Mouse (Mus musculus) MEL (cell line): ENCODE data around the gene Rfx5. TPM values are rescaled to one million over a fixed set of nuclear protein-coding genes. Genes with fewer than 3 reads are reported as not detected.

Experiments
- DNase-seq: peaks from one replicate; pipeline ENCODE4 v3.0.0; 2011; ENCODE audit warnings: low read depth, low spot score
- H3K27ac ChIP-seq: 2 replicates; pipeline ENCODE4 v1.5.1; 2012; ENCODE audit warnings: low read depth, mild to moderate bottlenecking, control low read depth, low read length, moderate library complexity; ENCODE audit not compliant: control insufficient read depth
- H3K27me3 ChIP-seq, 2 experiments: fragments of 150-350 bp in 1 of 2; sonication (generic) in 1 of 2; 2 replicates each; pipeline ENCODE4 v1.6.1; 2012; ENCODE audit warnings: low read length in 2 of 2, mild to moderate bottlenecking in 2 of 2, improper control_type of control experiment in 1 of 2, moderate library complexity in 1 of 2; ENCODE audit not compliant: insufficient read depth in 2 of 2, control insufficient read depth in 1 of 2
- H3K36me3 ChIP-seq, 2 experiments: 2 replicates each; pipeline ENCODE4 v1.6.1; 2012 to 2014; ENCODE audit warnings: low read length in 2 of 2, improper control_type of control experiment in 1 of 2, inconsistent platforms in 1 of 2, mild to moderate bottlenecking in 1 of 2; ENCODE audit not compliant: insufficient read depth in 2 of 2, control insufficient read depth in 1 of 2
- H3K4me1 ChIP-seq, 2 experiments: fragments of 150-350 bp in 1 of 2; sonication (generic) in 1 of 2; 2 replicates each; pipeline ENCODE4 v1.6.1; 2012; ENCODE audit warnings: low read length in 2 of 2, improper control_type of control experiment in 1 of 2, mild to moderate bottlenecking in 1 of 2; ENCODE audit not compliant: insufficient read depth in 2 of 2, control insufficient read depth in 1 of 2
- H3K4me3 ChIP-seq, 2 experiments: fragments of 150-350 bp in 1 of 2; sonication (generic) in 1 of 2; 2 replicates each; pipeline ENCODE4 v1.5.1; 2012; ENCODE audit warnings: low read depth in 2 of 2, low read length in 2 of 2, mild to moderate bottlenecking in 2 of 2, moderate library complexity in 2 of 2, control low read depth in 1 of 2, improper control_type of control experiment in 1 of 2; ENCODE audit not compliant: control insufficient read depth in 1 of 2, insufficient read depth in 1 of 2
- H3K79me2 ChIP-seq: 2 replicates; pipeline ENCODE4 v1.6.1; 2012; ENCODE audit warnings: mild to moderate bottlenecking, low read length, moderate library complexity; ENCODE audit not compliant: control insufficient read depth, poor library complexity, insufficient read depth
- H3K9ac ChIP-seq: 2 replicates; pipeline ENCODE4 v1.6.1; 2012; ENCODE audit warnings: low read depth, mild to moderate bottlenecking, control low read depth, low read length, moderate library complexity; ENCODE audit not compliant: control insufficient read depth, poor library complexity, severe bottlenecking
- H3K9me3 ChIP-seq: fragments of 150-350 bp; sonication (generic); replicated peaks from 2 replicates; pipeline ENCODE4 v1.6.1; 2012; ENCODE audit warnings: mild to moderate bottlenecking, low read length, improper control_type of control experiment, moderate library complexity; ENCODE audit not compliant: insufficient read depth
- BHLHE40 ChIP-seq: IDR thresholded peaks from 2 replicates; pipeline ENCODE4 v1.6.1; 2012; ENCODE audit warnings: low read depth, mild to moderate bottlenecking, inconsistent platforms, low read length, improper control_type of control experiment, borderline replicate concordance
- CHD1 ChIP-seq: IDR thresholded peaks from 2 replicates; pipeline ENCODE4 v1.6.1; 2012; ENCODE audit warnings: low read depth, mild to moderate bottlenecking, inconsistent platforms, low read length, improper control_type of control experiment
- CHD2 ChIP-seq: IDR thresholded peaks from 2 replicates; pipeline ENCODE4 v1.6.1; 2011; ENCODE audit warnings: low read length, improper control_type of control experiment
- CTCF ChIP-seq, 3 experiments: IDR thresholded peaks in 2 of 3; conservative IDR thresholded peaks in 1 of 3; 2 replicates each; pipeline ENCODE4 v1.5.1; 2011 to 2012; ENCODE audit warnings: low read length in 3 of 3, low read depth in 2 of 3, mild to moderate bottlenecking in 2 of 3, improper control_type of control experiment in 1 of 3, inconsistent platforms in 1 of 3, mixed read lengths in 1 of 3, moderate library complexity in 1 of 3; ENCODE audit not compliant: control insufficient read depth in 1 of 3, insufficient read depth in 1 of 3, poor library complexity in 1 of 3, severe bottlenecking in 1 of 3
- E2F4 ChIP-seq: IDR thresholded peaks from 2 replicates; pipeline ENCODE4 v1.6.1; 2011; ENCODE audit warnings: low read depth, low read length, improper control_type of control experiment, borderline replicate concordance
- ELF1 ChIP-seq: IDR thresholded peaks from 2 replicates; pipeline ENCODE4 v1.6.1; 2014; ENCODE audit warnings: low read depth, mild to moderate bottlenecking, inconsistent platforms, low read length, improper control_type of control experiment, moderate library complexity
- EP300 ChIP-seq, 2 experiments: IDR thresholded peaks; 2 replicates each; pipeline ENCODE4 v1.6.1; 2011; ENCODE audit warnings: improper control_type of control experiment in 2 of 2, low read length in 2 of 2, low read depth in 1 of 2, mild to moderate bottlenecking in 1 of 2
- ETS1 ChIP-seq: IDR thresholded peaks from 2 replicates; pipeline ENCODE4 v1.6.1; 2012; ENCODE audit warnings: low read depth, mild to moderate bottlenecking, inconsistent platforms, low read length, improper control_type of control experiment, moderate library complexity
- GABPA ChIP-seq: IDR thresholded peaks from 2 replicates; pipeline ENCODE4 v1.6.1; 2012; ENCODE audit warnings: low read depth, mild to moderate bottlenecking, inconsistent platforms, low read length, improper control_type of control experiment, moderate library complexity
- GATA1 ChIP-seq: IDR thresholded peaks from 2 replicates; pipeline ENCODE4 v1.6.1; 2011; ENCODE audit warnings: low read depth, low read length, improper control_type of control experiment
- HCFC1 ChIP-seq: IDR thresholded peaks from 2 replicates; pipeline ENCODE4 v1.6.1; 2012; ENCODE audit warnings: low read depth, mild to moderate bottlenecking, inconsistent platforms, low read length, improper control_type of control experiment, moderate library complexity
- KAT2A ChIP-seq: conservative IDR thresholded peaks from 2 replicates; pipeline ENCODE4 v1.6.1; 2012; ENCODE audit warnings: low read depth, low read length, improper control_type of control experiment, inconsistent platforms
- MAFK ChIP-seq: IDR thresholded peaks from 2 replicates; pipeline ENCODE4 v1.6.1; 2011; ENCODE audit warnings: low read depth, mild to moderate bottlenecking, low read length, improper control_type of control experiment, borderline replicate concordance
- MAX ChIP-seq: IDR thresholded peaks from 2 replicates; pipeline ENCODE4 v1.6.1; 2011; ENCODE audit warnings: low read length, improper control_type of control experiment
- MAZ ChIP-seq: IDR thresholded peaks from 2 replicates; pipeline ENCODE4 v1.6.1; 2012; ENCODE audit warnings: low read depth, mild to moderate bottlenecking, inconsistent platforms, low read length, improper control_type of control experiment
- MEF2A ChIP-seq: IDR thresholded peaks from 2 replicates; pipeline ENCODE4 v1.6.1; 2014; ENCODE audit warnings: low read depth, mild to moderate bottlenecking, inconsistent platforms, low read length, improper control_type of control experiment; ENCODE audit not compliant: poor library complexity, insufficient replicate concordance, severe bottlenecking; ENCODE audit errors: extremely low read depth
- MXI1 ChIP-seq: IDR thresholded peaks from 2 replicates; pipeline ENCODE4 v1.6.1; 2011; ENCODE audit warnings: mild to moderate bottlenecking, low read depth, low read length, improper control_type of control experiment
- MYB ChIP-seq: IDR thresholded peaks from 2 replicates; pipeline ENCODE4 v1.6.1; 2011; ENCODE audit warnings: mild to moderate bottlenecking, low read depth, low read length, improper control_type of control experiment
- MYC ChIP-seq: IDR thresholded peaks from 2 replicates; pipeline ENCODE4 v1.6.1; 2011; ENCODE audit warnings: low read depth, mild to moderate bottlenecking, low read length, improper control_type of control experiment, moderate library complexity
- NELFE ChIP-seq: IDR thresholded peaks from 2 replicates; pipeline ENCODE4 v1.6.1; 2011; ENCODE audit warnings: low read depth, low read length, improper control_type of control experiment
- NRF1 ChIP-seq: IDR thresholded peaks from 2 replicates; pipeline ENCODE4 v1.6.1; 2014; ENCODE audit warnings: low read depth, mild to moderate bottlenecking, inconsistent platforms, low read length, improper control_type of control experiment, moderate library complexity; ENCODE audit not compliant: poor library complexity, insufficient read depth, severe bottlenecking
- POLR2A ChIP-seq, 2 experiments: IDR thresholded peaks; 2 replicates each; pipeline ENCODE4 v1.6.1; 2011 to 2012; ENCODE audit warnings: low read length in 2 of 2, mild to moderate bottlenecking in 2 of 2, control low read depth in 1 of 2, improper control_type of control experiment in 1 of 2, low read depth in 1 of 2, moderate library complexity in 1 of 2; ENCODE audit not compliant: control insufficient read depth in 1 of 2, insufficient read depth in 1 of 2, poor library complexity in 1 of 2
- POLR2AphosphoS2 ChIP-seq: IDR thresholded peaks from 2 replicates; pipeline ENCODE4 v1.6.1; 2011; ENCODE audit warnings: low read length, improper control_type of control experiment
- POLR2AphosphoS5 ChIP-seq: IDR thresholded peaks from 2 replicates; pipeline ENCODE4 v1.6.1; 2012; ENCODE audit warnings: low read depth, borderline replicate concordance, mild to moderate bottlenecking, inconsistent platforms, low read length, moderate library complexity, mixed read lengths
- RAD21 ChIP-seq: IDR thresholded peaks from 2 replicates; pipeline ENCODE4 v1.6.1; 2011; ENCODE audit warnings: mild to moderate bottlenecking, low read depth, low read length, improper control_type of control experiment
- RCOR1 ChIP-seq: IDR thresholded peaks from 2 replicates; pipeline ENCODE4 v1.6.1; 2012; ENCODE audit warnings: low read depth, mild to moderate bottlenecking, inconsistent platforms, low read length, improper control_type of control experiment
- SIN3A ChIP-seq: IDR thresholded peaks from 2 replicates; pipeline ENCODE4 v1.6.1; 2012; ENCODE audit warnings: low read length, improper control_type of control experiment, inconsistent platforms
- SMC3 ChIP-seq: IDR thresholded peaks from 2 replicates; pipeline ENCODE4 v1.6.1; 2011; ENCODE audit warnings: low read depth, low read length, improper control_type of control experiment
- TAL1 ChIP-seq: IDR thresholded peaks from 2 replicates; pipeline ENCODE4 v1.6.1; 2012; ENCODE audit warnings: mild to moderate bottlenecking, inconsistent platforms, low read length, moderate library complexity, mixed read lengths
- TBP ChIP-seq: IDR thresholded peaks from 2 replicates; pipeline ENCODE4 v1.8.0; 2011; ENCODE audit warnings: low read depth, low read length, improper control_type of control experiment
- TCF12 ChIP-seq: IDR thresholded peaks from 2 replicates; pipeline ENCODE4 v1.6.1; 2014; ENCODE audit warnings: low read depth, mild to moderate bottlenecking, inconsistent platforms, low read length, improper control_type of control experiment, moderate library complexity
- UBTF ChIP-seq: IDR thresholded peaks from 2 replicates; pipeline ENCODE4 v1.6.1; 2012; ENCODE audit warnings: low read depth, mild to moderate bottlenecking, inconsistent platforms, low read length, improper control_type of control experiment, moderate library complexity, borderline replicate concordance; ENCODE audit not compliant: insufficient read depth
- USF1 ChIP-seq: IDR thresholded peaks from 2 replicates; pipeline ENCODE4 v1.6.1; 2014; ENCODE audit warnings: low read depth, mild to moderate bottlenecking, inconsistent platforms, low read length, improper control_type of control experiment, moderate library complexity
- USF2 ChIP-seq, 2 experiments: IDR thresholded peaks; 2 replicates each; pipeline ENCODE4 v1.6.1; 2011 to 2012; ENCODE audit warnings: improper control_type of control experiment in 2 of 2, low read length in 2 of 2, borderline replicate concordance in 1 of 2, inconsistent platforms in 1 of 2, low read depth in 1 of 2, mild to moderate bottlenecking in 1 of 2; ENCODE audit not compliant: insufficient read depth in 1 of 2
- ZC3H11A ChIP-seq: IDR thresholded peaks from 2 replicates; pipeline ENCODE4 v1.6.1; 2012; ENCODE audit warnings: low read depth, mild to moderate bottlenecking, inconsistent platforms, low read length, improper control_type of control experiment
- ZKSCAN1 ChIP-seq: IDR thresholded peaks from 2 replicates; pipeline ENCODE4 v1.6.1; 2012; ENCODE audit warnings: low read depth, mild to moderate bottlenecking, inconsistent platforms, low read length, improper control_type of control experiment, moderate library complexity
- ZMIZ1 ChIP-seq: IDR thresholded peaks from 2 replicates; pipeline ENCODE4 v1.6.1; 2012; ENCODE audit warnings: low read depth, mild to moderate bottlenecking, inconsistent platforms, low read length, improper control_type of control experiment, moderate library complexity
- ZNF384 ChIP-seq: IDR thresholded peaks from 2 replicates; pipeline ENCODE4 v1.6.1; 2012; ENCODE audit warnings: low read depth, mild to moderate bottlenecking, inconsistent platforms, low read length, improper control_type of control experiment
- polyA plus RNA-seq, 2 experiments: library from polyadenylated mRNA; stranded (reverse) in 1 of 2; unstranded in 1 of 2; fragments of >175 nt in 1 of 2; fragments of >200 nt in 1 of 2; gene quantifications; 2 replicates each; pipeline versions ENCODE4 v1.2.1 to v1.2.4; 2012; ENCODE audit warnings: low replicate concordance in 2 of 2, low read depth in 1 of 2; ENCODE audit not compliant: insufficient read length in 2 of 2, insufficient read depth in 1 of 2, missing spikeins in 1 of 2
- total RNA-seq: library from RNA; depleted of rRNA; stranded (reverse); fragments of 300-350 nt; gene quantifications from 2 replicates; pipeline ENCODE4 v1.2.3, GENCODE M21; 2012

The Rfx5 gene
- total and polyA plus RNA-seq, 3 experiments, result 10.0 to 19.4 TPM; not detected in 1

GRCm38 (mm10) chr3:94987578-94987977 lies 33.7 kb downstream of the Rfx5 start:
- Histone ChIP-seq H3K79me2 (no peaks in the 10 kb centered on the region), H3K4me3 (no peak overlapping the region), H3K36me3 (peaks cover 2 to 30% of the 10 kb centered on the region in 2 experiments; a peak in 3 of 4 replicates), H3K4me1 (peaks cover 20 to 25% of the 10 kb centered on the region in 2 experiments), H3K27ac (peak overlapping the region; percentile 24), H3K27me3 (no peaks in the 10 kb centered on the region), H3K9me3 (no peaks in the 10 kb centered on the region), H3K9ac (no peak overlapping the region)
- DNase-seq, result peak; percentile 94
- TF ChIP-seq NRF1, result no peak
- peak; percentile 72 to 73 for TF ChIP-seq EP300 (IDR thresholded peaks at IDR 0.05; ENCODE audit: low read depth in 1 of 2, low read length in 2 of 2)
- no peak for TF ChIP-seq CHD1
- no peak for TF ChIP-seq USF2 (IDR thresholded peaks at IDR 0.05; ENCODE audit: borderline replicate concordance in 1 of 2, insufficient read depth in 1 of 2, low read depth in 1 of 2, low read length in 2 of 2)
- TF ChIP-seq ETS1, result peak; percentile 96
- peak; percentile 78 for TF ChIP-seq MAX
- no peak for TF ChIP-seq MEF2A
- no peak for TF ChIP-seq E2F4
- no peak for TF ChIP-seq CTCF (IDR thresholded peaks at IDR 0.05 in 2 of 3, conservative IDR thresholded peaks at IDR 0.05 in 1 of 3; ENCODE audit: control insufficient read depth in 1 of 3, insufficient read depth in 1 of 3, low read depth in 2 of 3, low read length in 3 of 3, poor library complexity in 1 of 3, severe bottlenecking in 1 of 3)
- TF ChIP-seq BHLHE40, result peak; percentile 59; the same call in 1 of the 2 replicates
- TF ChIP-seq TCF12, result peak; percentile 73
- peak; percentile 68 for TF ChIP-seq MAFK
- TF ChIP-seq NELFE, result no peak
- TF ChIP-seq ZC3H11A, result no peak
- peak; percentile 77 for TF ChIP-seq MXI1
- no peak for TF ChIP-seq CHD2
- TF ChIP-seq POLR2AphosphoS5, result no peak
- no peak for TF ChIP-seq ZNF384
- TF ChIP-seq MYB, result no peak
- TF ChIP-seq RAD21, result no peak
- TF ChIP-seq MAZ, result 0 out of 2 replicates have a peak, but pooled peaks have one; percentile 44
- no peak for TF ChIP-seq GABPA
- TF ChIP-seq SIN3A, result peak; percentile 84
- TF ChIP-seq POLR2A (IDR thresholded peaks at IDR 0.05; ENCODE audit: control insufficient read depth in 1 of 2, insufficient read depth in 1 of 2, low read depth in 1 of 2, low read length in 2 of 2, poor library complexity in 1 of 2), result no peak
- no peak for TF ChIP-seq POLR2AphosphoS2
- TF ChIP-seq ELF1, result no peak
- TF ChIP-seq GATA1, result peak; percentile 91
- TF ChIP-seq ZKSCAN1, result no peak
- peak; percentile 51; the same call in 1 of the 2 replicates for TF ChIP-seq MYC
- TF ChIP-seq KAT2A, result peak; percentile 27; the same call in 1 of the 2 replicates
- TF ChIP-seq ZMIZ1, result no peak
- peak; percentile 90 for TF ChIP-seq RCOR1
- no peak; the same call in 1 of the 2 replicates for TF ChIP-seq SMC3
- TF ChIP-seq TAL1, result peak; percentile 64
- TF ChIP-seq UBTF, result no peak
- peak; percentile 68 for TF ChIP-seq HCFC1
- 0 out of 2 replicates have a peak, but pooled peaks have one; percentile 17 for TF ChIP-seq USF1
- TF ChIP-seq TBP, result peak; percentile 89
